Mouse (Mus musculus) bone marrow macrophage, adult 2 months (primary cell): Measurements from ENCODE around the gene Dynlrb1. TPM values are rescaled to one million over a fixed set of nuclear protein-coding genes. Genes with fewer than 3 reads are reported as not detected.

ENCODE experiments used
- H3K27ac ChIP-seq: 2 replicates; pipeline ENCODE4 v1.5.1; 2012; ENCODE audit warnings: low read depth, low read length; ENCODE audit not compliant: insufficient read depth
- H3K4me1 ChIP-seq: 2 replicates; pipeline ENCODE4 v1.6.1; 2012; ENCODE audit warnings: low read length; ENCODE audit not compliant: control insufficient read depth, insufficient read depth
- H3K4me3 ChIP-seq: 2 replicates; pipeline ENCODE4 v1.5.1; 2012; ENCODE audit warnings: mild to moderate bottlenecking, low read length, moderate library complexity; ENCODE audit not compliant: insufficient read depth
- CTCF ChIP-seq: IDR thresholded peaks from 2 replicates; pipeline ENCODE4 v1.5.1; 2012; ENCODE audit warnings: low read depth, mild to moderate bottlenecking, low read length, moderate library complexity
- POLR2A ChIP-seq: IDR thresholded peaks from 2 replicates; pipeline ENCODE4 v1.6.1; 2012; ENCODE audit warnings: mild to moderate bottlenecking, low read depth, low read length, borderline replicate concordance
- polyA plus RNA-seq: library from polyadenylated mRNA; stranded (reverse); fragments of >200 nt; gene quantifications from 2 replicates; pipeline ENCODE4 v1.2.4, GENCODE M21; 2012; ENCODE audit not compliant: missing spikeins, insufficient read depth, insufficient read length

The Dynlrb1 gene
- polyA plus RNA-seq, 1 experiment, result 241 TPM

GRCm38 (mm10) chr2:155248718-155249117 lies 12.4 kb downstream of the Dynlrb1 start:
- H3K4me3 ChIP-seq, result no peak overlapping the region
- H3K27ac ChIP-seq, result no peak overlapping the region
- H3K4me1 ChIP-seq, result no peaks in the 10 kb centered on the region
- TF ChIP-seq POLR2A, result no peak
- TF ChIP-seq CTCF, result no peak

- TF ChIP-seq CTCF (no peak), POLR2A (no peak)
- H3K4me1 ChIP-seq, result no peaks in the 10 kb centered on the region
- H3K4me3 ChIP-seq, result no peak overlapping the region
- no peak overlapping the region for H3K27ac ChIP-seq
These were observed 13.3 kb downstream of the Dynlrb1 start for GRCm38 (mm10) chr2:155249588-155249987.

GRCm38 (mm10) chr2:155265526-155265925 lies 29.2 kb downstream of the Dynlrb1 start:
- H3K4me3 ChIP-seq, result no peak overlapping the region
- no peak overlapping the region for H3K27ac ChIP-seq
- TF ChIP-seq CTCF (no peak), POLR2A (no peak)
- no peaks in the 10 kb centered on the region for H3K4me1 ChIP-seq

- H3K27ac ChIP-seq, result no peak overlapping the region
- no peak overlapping the region for H3K4me3 ChIP-seq
- TF ChIP-seq POLR2A (no peak), CTCF (no peak)
- H3K4me1 ChIP-seq, result no peaks in the 10 kb centered on the region
These were observed 30.6 kb downstream of the Dynlrb1 start for GRCm38 (mm10) chr2:155266896-155267295.

GRCm38 (mm10) chr2:155271957-155272356 lies 35.6 kb downstream of the Dynlrb1 start:
- H3K4me3 ChIP-seq, result no peak overlapping the region
- H3K4me1 ChIP-seq, result peaks cover 2% of the 10 kb centered on the region; the same call in 1 of the 2 replicates
- H3K27ac ChIP-seq, result no peak overlapping the region
- TF ChIP-seq CTCF (no peak), POLR2A (no peak)

- Histone ChIP-seq H3K4me1 (peaks cover 6% of the 10 kb centered on the region; the same call in 1 of the 2 replicates), H3K27ac (no peak overlapping the region), H3K4me3 (no peak overlapping the region)
- TF ChIP-seq POLR2A, result no peak
- TF ChIP-seq CTCF, result no peak
These were observed 36.2 kb downstream of the Dynlrb1 start for GRCm38 (mm10) chr2:155272396-155273170.

- Histone ChIP-seq H3K27ac (no peak overlapping the region), H3K4me3 (no peak overlapping the region), H3K4me1 (peaks cover 6% of the 10 kb centered on the region; the same call in 1 of the 2 replicates)
- TF ChIP-seq POLR2A (no peak), CTCF (no peak)
These were observed 37.3 kb downstream of the Dynlrb1 start for GRCm38 (mm10) chr2:155273603-155274002.

- Histone ChIP-seq H3K4me3 (peak within 1 kb of the TSS; percentile 93), H3K27ac (peak within 1 kb of the TSS; percentile 11; the same call in 1 of the 2 replicates)
- TF ChIP-seq POLR2A (no peak), CTCF (no peak)
These were observed 39.9 kb downstream of the Dynlrb1 start, which contains the start of gene Map1lc3a for GRCm38 (mm10) chr2:155276195-155276594. TSS of gene Map1lc3a (plus strand) at chr2:155276297.

GRCm38 (mm10) chr2:155276621-155277175 lies 40.4 kb downstream of the Dynlrb1 start:
- peaks cover 6% of the 10 kb centered on the region; the same call in 1 of the 2 replicates for H3K4me1 ChIP-seq
- peak overlapping the region; percentile 11; the same call in 1 of the 2 replicates for H3K27ac ChIP-seq
- TF ChIP-seq POLR2A (no peak), CTCF (no peak)
- H3K4me3 ChIP-seq, result peak overlapping the region; percentile 93

More at GRCm38 (mm10) chr2:155276195-155276594, 39.9 kb downstream of the Dynlrb1 start, which contains the start of gene Map1lc3a:
- H3K4me1 ChIP-seq, result peaks cover 6% of the 10 kb centered on the region; the same call in 1 of the 2 replicates

- Histone ChIP-seq H3K27ac (no peak overlapping the region), H3K4me3 (no peak overlapping the region), H3K4me1 (peaks cover 6% of the 10 kb centered on the region; the same call in 1 of the 2 replicates)
- TF ChIP-seq CTCF (no peak), POLR2A (no peak)
These were observed 41.4 kb downstream of the Dynlrb1 start for GRCm38 (mm10) chr2:155277721-155278120.

GRCm38 (mm10) chr2:155278361-155278760 lies 42.0 kb downstream of the Dynlrb1 start:
- H3K4me3 ChIP-seq, result no peak overlapping the region
- TF ChIP-seq POLR2A (no peak), CTCF (no peak)
- H3K27ac ChIP-seq, result no peak overlapping the region
- peaks cover 6% of the 10 kb centered on the region; the same call in 1 of the 2 replicates for H3K4me1 ChIP-seq
